In genomic region chr12:59132940-59133339, GRCm38 (mm10) we compare ENCODE assay signal across 8 mouse cellular contexts. TPM values are rescaled to one million over a fixed set of nuclear protein-coding genes. Genes with fewer than 3 reads are reported as not detected.
DNase-seq lines count a peak whose midpoint lies in the region; ATAC-seq and TF ChIP-seq lines count a peak whose summit lies in the region.

No protein-coding gene starts in this region.

- H3K27me3 ChIP-seq in forebrain, embryonic 10.5 days (ENCODE audit: poor library complexity, severe bottlenecking) = no peaks in the 10 kb centered on the region
- H3K27me3 ChIP-seq in forebrain, postnatal 0 days (ENCODE audit: insufficient read depth, low read length) = no peaks in the 10 kb centered on the region
- no peaks in the 10 kb centered on the region for H3K27me3 ChIP-seq in stomach, embryonic 15.5 days (replicated peaks)

- no peak for ATAC-seq in forebrain, postnatal 0 days
- no peak for ATAC-seq in stomach, embryonic 15.5 days (ENCODE audit: insufficient read depth, low FRiP score, low read depth)

- no peak for TF ChIP-seq CTCF in forebrain, postnatal 0 days (IDR thresholded peaks at IDR 0.05; ENCODE audit: low read depth)

- no peak for DNase-seq in forebrain, embryonic 10.5 days (ENCODE audit: extremely low spot score, low spot score)
- no peak for DNase-seq in forebrain, postnatal 0 days
- DNase-seq in thymus, postnatal 25 days = peak; percentile 9
- no peak for DNase-seq in thymus, postnatal 0 days (ENCODE audit: low spot score)
- peak; percentile 9 to 11 for DNase-seq in kidney, postnatal 4 days
- no peak for DNase-seq in left cerebral cortex, adult 8-10 months (ENCODE audit: low spot score in 2 of 2)
- no peak for DNase-seq in layer of hippocampus, adult 9-11 months

- no peak overlapping the region for H3K4me2 ChIP-seq in forebrain, postnatal 0 days (ENCODE audit: low read depth)
- H3K4me2 ChIP-seq in stomach, embryonic 15.5 days = peak overlapping the region; percentile 67

- H3K9ac ChIP-seq in forebrain, postnatal 0 days = no peak overlapping the region
- H3K9ac ChIP-seq in stomach, embryonic 15.5 days = no peak overlapping the region

- H3K36me3 ChIP-seq in forebrain, embryonic 10.5 days (replicated peaks) = peaks cover 32% of the 10 kb centered on the region
- H3K36me3 ChIP-seq in forebrain, postnatal 0 days (ENCODE audit: insufficient read depth) = 0 out of 2 replicates have a peak, but pooled peaks cover 3% of the 10 kb centered on the region
- H3K36me3 ChIP-seq in stomach, embryonic 15.5 days = no peaks in the 10 kb centered on the region

- peak overlapping the region; percentile 80; the same call in 1 of the 2 replicates for H3K4me3 ChIP-seq in forebrain, embryonic 10.5 days
- H3K4me3 ChIP-seq in forebrain, postnatal 0 days (ENCODE audit: low read depth, low read length) = no peak overlapping the region
- 0 out of 2 replicates have a peak overlapping the region, but pooled peaks have one; percentile 3 for H3K4me3 ChIP-seq in stomach, embryonic 15.5 days (replicated peaks)

- H3K9me3 ChIP-seq in forebrain, embryonic 10.5 days = no peaks in the 10 kb centered on the region
- no peaks in the 10 kb centered on the region for H3K9me3 ChIP-seq in forebrain, postnatal 0 days (ENCODE audit: low read length)
- H3K9me3 ChIP-seq in stomach, embryonic 15.5 days = no peaks in the 10 kb centered on the region

- H3K4me1 ChIP-seq in forebrain, embryonic 10.5 days = peaks cover 35% of the 10 kb centered on the region
- H3K4me1 ChIP-seq in forebrain, postnatal 0 days (ENCODE audit: insufficient read depth) = 0 out of 2 replicates have a peak, but pooled peaks cover 11% of the 10 kb centered on the region
- peaks cover 12% of the 10 kb centered on the region for H3K4me1 ChIP-seq in stomach, embryonic 15.5 days

- no peak overlapping the region for H3K27ac ChIP-seq in forebrain, embryonic 10.5 days
- no peak overlapping the region for H3K27ac ChIP-seq in forebrain, postnatal 0 days (ENCODE audit: low read depth, low read length)
- no peak overlapping the region for H3K27ac ChIP-seq in stomach, embryonic 15.5 days

- 90% methylated on average over 7 of the region's 7 CpGs for WGBS in forebrain, embryonic 10.5 days
- WGBS in forebrain, postnatal 0 days = 83% methylated on average over 7 of the region's 7 CpGs
- WGBS in stomach, embryonic 15.5 days = 74% methylated on average over 7 of the region's 7 CpGs

RNA-seq across cellular contexts. Expression of gene Mia2, which starts 37.3 kb away (rescaled TPM):
- 43.8 and 46.3 TPM in 2 replicates for polyA plus RNA-seq in forebrain, embryonic 10.5 days (2016; fragmentation: Nextera tagmentation; extraction: Ambion mirVana)
- total RNA-seq in forebrain, postnatal 0 days (2014; rRNA removed) = 24.2 and 29.6 TPM in 2 replicates
- 21.5 and 26.9 TPM in 2 replicates for polyA plus RNA-seq in forebrain, postnatal 0 days (2015; fragmentation: Nextera tagmentation; extraction: Ambion mirVana)
- polyA plus RNA-seq in thymus, postnatal 0 days (2015; fragmentation: Nextera tagmentation; extraction: Ambion mirVana) = 181 and 195 TPM in 2 replicates
- polyA plus RNA-seq in stomach, embryonic 15.5 days (2015; fragmentation: Nextera tagmentation; extraction: Ambion mirVana) = 80.9 and 82.1 TPM in 2 replicates
- 10 to 100 TPM; 41.9 to 48.6 (median 44.1) TPM for total RNA-seq in left cerebral cortex, adult 8-10 months (2022)

Comparison
In these comparisons a context has a peak if more than half of its experiments do, and no peak if none do; other contexts are left out.
1. DNase-seq: peak in thymus, postnatal 25 days (single experiment) and kidney, postnatal 4 days (2 of 2); none in forebrain, embryonic 10.5 days (single experiment), forebrain, postnatal 0 days (single experiment), thymus, postnatal 0 days (single experiment), left cerebral cortex, adult 8-10 months (0 of 2) and layer of hippocampus, adult 9-11 months (single experiment).